Mouse (Mus musculus): Measurements from ENCODE around the gene Slc41a2. TPM values are rescaled to one million over a fixed set of nuclear protein-coding genes. Genes with fewer than 3 reads are reported as not detected.

Gene Slc41a2
- total and polyA plus RNA-seq, 3 experiments, result 0.92 to 2.4 (median 1.5) TPM

DNA sequence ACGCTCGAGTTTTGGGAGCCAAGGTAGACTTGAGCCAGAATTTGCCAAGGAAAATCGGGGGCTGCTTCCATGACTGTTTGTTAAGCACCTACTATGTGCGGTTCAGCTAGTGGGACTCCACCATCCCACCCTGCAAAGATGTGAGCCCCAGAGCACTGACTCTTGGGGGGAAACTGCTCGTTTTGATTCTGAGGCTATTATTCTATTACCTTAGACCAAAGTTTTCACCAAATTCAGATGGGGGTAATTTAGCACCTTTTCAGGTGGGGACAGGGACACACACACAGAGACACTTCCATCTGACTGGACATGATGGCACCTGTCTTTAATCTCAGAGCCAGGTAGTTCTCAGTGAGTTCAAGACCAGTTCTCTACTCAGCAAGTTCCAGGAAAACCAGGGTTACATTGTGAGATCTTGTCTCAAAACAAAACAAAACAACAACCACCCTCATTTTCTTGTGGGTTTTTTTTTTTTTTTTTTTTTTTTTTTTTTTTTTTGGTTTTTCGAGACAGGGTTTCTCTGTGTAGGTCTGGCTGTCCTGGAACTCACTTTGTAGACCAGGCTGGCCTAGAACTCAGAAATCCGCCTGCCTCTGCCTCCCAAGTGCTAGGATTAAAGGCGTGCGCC lies 403 bp upstream of the Slc41a2 start:
- 45% methylated on average over 8 of the region's 9 CpGs for WGBS
- 0 out of 2 replicates have a peak, but pooled peaks cover 1% of the 10 kb centered on the region for H3K27me3 ChIP-seq (ENCODE audit: control insufficient read depth, insufficient read depth, low read length)
- peak overlapping the region; percentile 40 for H3K27ac ChIP-seq
- peak overlapping the region; percentile 70 for H3K4me3 ChIP-seq
- no peaks in the 10 kb centered on the region for H3K4me1 ChIP-seq (ENCODE audit: control insufficient read depth, insufficient read depth, low read length)
- intact Hi-C loops (cut with DNase I), result no loop called here
- H3K79me2 ChIP-seq (replicated peaks; ENCODE audit: control insufficient read depth, insufficient read depth, low read length), result no peaks in the 10 kb centered on the region
- DNase-seq, result no peak
- no peaks in the 10 kb centered on the region for H3K36me3 ChIP-seq (ENCODE audit: control insufficient read depth, insufficient read depth, low read length)
- TF ChIP-seq EP300 (IDR thresholded peaks at IDR 0.05; ENCODE audit: insufficient read depth, low read depth, low read length), result no peak
- TF ChIP-seq POLR2A (IDR thresholded peaks at IDR 0.05; ENCODE audit: insufficient read depth, low read depth, low read length), result no peak
- TF ChIP-seq CTCF (IDR thresholded peaks at IDR 0.05), result no peak
- peak overlapping the region; percentile 83 for H3K9ac ChIP-seq (ENCODE audit: low read depth, low read length)

DNA sequence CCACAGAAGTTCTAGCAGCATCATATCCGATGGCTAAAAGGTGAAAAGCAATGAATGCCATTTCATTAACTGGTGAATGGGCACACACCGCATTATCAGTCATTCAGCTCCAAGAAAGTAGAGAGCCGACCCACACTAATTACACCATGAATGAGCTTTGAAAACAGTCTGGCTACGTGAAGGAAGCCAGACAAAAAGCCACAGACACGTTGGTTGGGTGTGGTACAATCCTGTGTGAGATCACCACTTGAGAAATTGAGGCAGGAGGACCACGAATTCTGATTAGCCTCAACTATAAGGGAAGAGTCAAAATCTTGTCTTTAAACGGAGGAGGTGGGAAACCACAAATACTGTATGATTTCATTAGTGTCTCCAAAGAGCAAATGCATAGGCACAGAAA lies 1.3 kb downstream of the Slc41a2 start:
- H3K4me1 ChIP-seq (ENCODE audit: control insufficient read depth, insufficient read depth, low read length), result no peaks in the 10 kb centered on the region
- H3K9ac ChIP-seq (ENCODE audit: low read depth, low read length), result no peak overlapping the region
- WGBS, result 54% methylated on average over 7 of the region's 7 CpGs
- H3K27me3 ChIP-seq (ENCODE audit: control insufficient read depth, insufficient read depth, low read length), result 0 out of 2 replicates have a peak, but pooled peaks cover 1% of the 10 kb centered on the region
- no peaks in the 10 kb centered on the region for H3K36me3 ChIP-seq (ENCODE audit: control insufficient read depth, insufficient read depth, low read length)
- no peaks in the 10 kb centered on the region for H3K79me2 ChIP-seq (replicated peaks; ENCODE audit: control insufficient read depth, insufficient read depth, low read length)
- no peak overlapping the region for H3K27ac ChIP-seq
- intact Hi-C loops (cut with DNase I), result no loop called here
- H3K4me3 ChIP-seq, result no peak overlapping the region
- TF ChIP-seq CTCF (IDR thresholded peaks at IDR 0.05) (no peak), POLR2A (IDR thresholded peaks at IDR 0.05; ENCODE audit: insufficient read depth, low read depth, low read length) (no peak), EP300 (IDR thresholded peaks at IDR 0.05; ENCODE audit: insufficient read depth, low read depth, low read length) (no peak)
- no peak for DNase-seq

DNA sequence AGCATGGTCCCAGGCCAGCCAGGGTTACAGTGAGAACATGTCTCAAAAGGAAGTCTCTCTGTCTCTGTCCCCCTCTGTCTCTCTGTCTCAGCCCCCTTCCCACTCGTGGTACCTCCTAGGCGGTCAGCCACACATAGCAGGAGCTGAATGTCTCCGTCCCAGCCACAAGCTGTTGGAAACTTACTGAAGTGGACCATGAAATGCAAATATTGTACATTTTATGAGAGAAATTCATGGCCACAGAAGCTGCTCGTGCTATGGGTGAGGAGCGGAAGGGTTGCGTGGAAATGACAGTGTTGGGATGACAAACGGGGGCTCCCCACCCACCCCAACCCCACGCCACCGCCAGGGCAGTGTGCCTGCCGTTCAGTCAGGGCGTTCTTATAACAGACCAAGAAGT lies 5.1 kb downstream of the Slc41a2 start:
- Histone ChIP-seq H3K4me3 (no peak overlapping the region), H3K4me1 (ENCODE audit: control insufficient read depth, insufficient read depth, low read length) (no peaks in the 10 kb centered on the region), H3K27me3 (ENCODE audit: control insufficient read depth, insufficient read depth, low read length) (0 out of 2 replicates have a peak, but pooled peaks cover 1% of the 10 kb centered on the region), H3K36me3 (ENCODE audit: control insufficient read depth, insufficient read depth, low read length) (no peaks in the 10 kb centered on the region), H3K9ac (ENCODE audit: low read depth, low read length) (no peak overlapping the region), H3K27ac (no peak overlapping the region), H3K79me2 (replicated peaks; ENCODE audit: control insufficient read depth, insufficient read depth, low read length) (no peaks in the 10 kb centered on the region)
- no peak for DNase-seq
- 82% methylated on average over 11 of the region's 11 CpGs for WGBS
- TF ChIP-seq EP300 (IDR thresholded peaks at IDR 0.05; ENCODE audit: insufficient read depth, low read depth, low read length) (no peak), CTCF (IDR thresholded peaks at IDR 0.05) (no peak), POLR2A (IDR thresholded peaks at IDR 0.05; ENCODE audit: insufficient read depth, low read depth, low read length) (no peak)
- intact Hi-C loops (cut with DNase I), result no loop called here

DNA sequence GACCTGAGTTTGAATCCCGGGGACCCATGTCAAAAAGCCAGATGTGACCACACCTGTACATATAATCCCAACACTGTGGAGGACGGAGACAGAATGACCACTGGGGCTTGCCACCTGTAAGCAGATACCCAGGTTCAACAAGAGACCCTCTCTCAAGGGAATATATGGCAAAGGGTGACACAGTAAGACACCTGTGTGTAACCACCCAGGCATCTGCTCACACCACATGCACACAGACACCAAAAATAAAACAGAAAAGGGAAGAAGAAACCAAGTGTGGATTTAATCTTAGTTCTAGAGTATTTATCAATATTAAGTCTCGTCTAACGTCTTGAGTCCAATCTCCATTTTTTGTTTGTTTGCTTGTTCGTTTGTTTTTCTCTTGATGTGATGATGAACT lies 5.9 kb downstream of the Slc41a2 start:
- Histone ChIP-seq H3K4me1 (ENCODE audit: control insufficient read depth, insufficient read depth, low read length) (no peaks in the 10 kb centered on the region), H3K27me3 (ENCODE audit: control insufficient read depth, insufficient read depth, low read length) (no peaks in the 10 kb centered on the region), H3K9ac (ENCODE audit: low read depth, low read length) (no peak overlapping the region), H3K27ac (no peak overlapping the region), H3K4me3 (no peak overlapping the region), H3K36me3 (ENCODE audit: control insufficient read depth, insufficient read depth, low read length) (no peaks in the 10 kb centered on the region), H3K79me2 (replicated peaks; ENCODE audit: control insufficient read depth, insufficient read depth, low read length) (no peaks in the 10 kb centered on the region)
- WGBS, result 94% methylated on average over 5 of the region's 5 CpGs
- intact Hi-C loops (cut with DNase I), result no loop called here
- no peak for DNase-seq
- no peak for TF ChIP-seq CTCF (IDR thresholded peaks at IDR 0.05)
- no peak for TF ChIP-seq EP300 (IDR thresholded peaks at IDR 0.05; ENCODE audit: insufficient read depth, low read depth, low read length)
- no peak for TF ChIP-seq POLR2A (IDR thresholded peaks at IDR 0.05; ENCODE audit: insufficient read depth, low read depth, low read length)

DNA sequence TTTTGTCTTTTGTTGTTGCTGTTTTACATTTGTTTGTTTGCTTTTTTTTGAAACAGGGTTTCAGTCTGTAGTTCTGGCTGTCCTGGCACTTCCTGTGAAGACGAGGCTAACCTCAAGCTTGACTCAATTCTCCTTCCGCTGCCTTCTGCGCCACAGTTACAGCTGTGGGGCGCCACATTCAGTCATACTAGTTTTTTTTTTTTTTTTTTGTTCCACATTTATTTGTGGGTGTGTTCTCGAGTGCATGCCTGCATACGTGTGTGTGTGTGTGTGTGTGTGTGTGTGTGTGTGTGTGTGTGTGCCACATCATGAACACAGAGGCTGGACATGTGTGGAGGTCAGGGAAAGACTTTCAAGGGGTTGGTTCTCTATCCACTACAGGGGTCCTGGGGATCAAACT lies 7.3 kb downstream of the Slc41a2 start:
- Histone ChIP-seq H3K36me3 (ENCODE audit: control insufficient read depth, insufficient read depth, low read length) (no peaks in the 10 kb centered on the region), H3K4me1 (ENCODE audit: control insufficient read depth, insufficient read depth, low read length) (no peaks in the 10 kb centered on the region), H3K79me2 (replicated peaks; ENCODE audit: control insufficient read depth, insufficient read depth, low read length) (no peaks in the 10 kb centered on the region), H3K27me3 (ENCODE audit: control insufficient read depth, insufficient read depth, low read length) (no peaks in the 10 kb centered on the region), H3K27ac (no peak overlapping the region), H3K4me3 (no peak overlapping the region), H3K9ac (ENCODE audit: low read depth, low read length) (no peak overlapping the region)
- WGBS, result 80% methylated on average over 6 of the region's 6 CpGs
- TF ChIP-seq POLR2A (IDR thresholded peaks at IDR 0.05; ENCODE audit: insufficient read depth, low read depth, low read length) (no peak), EP300 (IDR thresholded peaks at IDR 0.05; ENCODE audit: insufficient read depth, low read depth, low read length) (no peak), CTCF (IDR thresholded peaks at IDR 0.05) (no peak)
- intact Hi-C loops (cut with DNase I), result no loop called here
- DNase-seq, result no peak

DNA sequence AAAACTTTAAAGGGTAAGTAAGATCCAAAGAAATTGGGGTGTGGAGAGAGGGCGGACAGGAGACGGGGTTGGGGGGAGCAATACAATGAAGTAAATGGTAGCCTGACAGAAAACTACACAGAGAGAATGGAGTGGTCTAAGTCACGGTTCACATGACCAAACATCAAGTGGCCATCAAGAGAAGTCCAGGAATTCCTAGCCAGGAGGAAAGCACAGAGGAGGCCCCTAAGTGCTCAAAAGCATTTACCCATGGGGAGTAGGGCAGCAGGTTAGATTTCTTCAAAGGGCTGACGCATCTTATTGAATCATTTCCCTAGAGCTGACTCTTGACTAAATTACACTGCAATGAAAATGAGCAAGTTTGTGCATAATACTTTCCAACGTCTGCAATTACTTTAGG lies 8.9 kb downstream of the Slc41a2 start:
- Histone ChIP-seq H3K4me1 (ENCODE audit: control insufficient read depth, insufficient read depth, low read length) (no peaks in the 10 kb centered on the region), H3K27me3 (ENCODE audit: control insufficient read depth, insufficient read depth, low read length) (no peaks in the 10 kb centered on the region), H3K36me3 (ENCODE audit: control insufficient read depth, insufficient read depth, low read length) (no peaks in the 10 kb centered on the region), H3K79me2 (replicated peaks; ENCODE audit: control insufficient read depth, insufficient read depth, low read length) (no peaks in the 10 kb centered on the region), H3K27ac (no peak overlapping the region), H3K4me3 (no peak overlapping the region), H3K9ac (ENCODE audit: low read depth, low read length) (no peak overlapping the region)
- intact Hi-C loops (cut with DNase I), result no loop called here
- WGBS, result 86% methylated on average over 5 of the region's 5 CpGs
- no peak for DNase-seq
- TF ChIP-seq POLR2A (IDR thresholded peaks at IDR 0.05; ENCODE audit: insufficient read depth, low read depth, low read length), result no peak
- no peak for TF ChIP-seq EP300 (IDR thresholded peaks at IDR 0.05; ENCODE audit: insufficient read depth, low read depth, low read length)
- no peak for TF ChIP-seq CTCF (IDR thresholded peaks at IDR 0.05)

Data from heart, adult 2 months (tissue).